Mouse (Mus musculus): ENCODE data around the gene Glrx2. TPM values are rescaled to one million over a fixed set of nuclear protein-coding genes. Genes with fewer than 3 reads are reported as not detected.

The Glrx2 gene
- polyA plus RNA-seq, 1 experiment from 2014 or later, result 119 TPM

DNA sequence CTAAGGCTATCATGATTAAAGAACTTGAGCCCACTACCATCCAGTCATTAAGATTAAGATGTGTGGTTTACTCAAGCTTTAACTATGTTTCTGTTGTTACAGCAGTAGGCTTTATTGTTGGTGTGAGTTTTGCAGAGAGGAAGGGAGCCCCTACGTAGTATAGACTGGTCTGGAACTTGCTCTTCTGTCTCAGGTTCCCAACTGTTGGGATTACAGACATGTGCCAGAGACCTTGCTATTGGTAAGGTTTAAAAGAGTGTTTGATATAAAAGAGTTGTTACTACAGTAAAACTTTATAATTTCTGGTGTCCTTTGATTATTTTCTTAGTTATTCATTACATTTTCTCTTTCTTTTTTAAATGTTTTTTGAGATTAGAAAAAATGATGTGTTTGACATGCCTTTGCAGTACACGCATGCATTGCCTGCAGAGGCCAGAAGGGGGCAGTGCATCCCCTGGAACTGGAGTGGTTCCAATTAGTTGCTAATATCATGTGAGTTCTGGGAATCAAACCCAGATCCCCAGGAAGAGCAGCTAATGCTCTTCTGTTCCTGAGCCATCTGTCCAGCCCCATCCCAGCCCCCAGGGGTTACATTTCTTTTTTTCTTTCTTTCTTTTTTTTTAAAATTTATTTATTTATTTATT, 72.6 kb downstream of the Glrx2 start:
- Histone ChIP-seq H3K27ac (no peak overlapping the region), H3K9ac (replicated peaks) (no peak overlapping the region), H3K27me3 (no peaks in the 10 kb centered on the region), H3K36me3 (peaks cover 13% of the 10 kb centered on the region; the same call in 1 of the 2 replicates), H3K4me2 (no peak overlapping the region), H3K4me3 (replicated peaks) (no peak overlapping the region), H3K9me3 (no peaks in the 10 kb centered on the region), H3K4me1 (replicated peaks) (no peaks in the 10 kb centered on the region)
- no peak for ATAC-seq (ENCODE audit: insufficient number of reproducible peaks, insufficient read depth, low FRiP score, low TSS enrichment, low read depth)
- 77% methylated on average over 2 of the region's 2 CpGs for WGBS

Other genes starting within 250 kb of the Glrx2 start
- gene B3galt2, start 75.7 kb upstream of the Glrx2 start, polyA plus RNA-seq (2016; fragmentation: Nextera tagmentation; extraction: Ambion mirVana), result 0.70 TPM in 2 replicates
- gene Cdc73, start 13.4 kb upstream of the Glrx2 start, polyA plus RNA-seq (2016; fragmentation: Nextera tagmentation; extraction: Ambion mirVana), result 33.7 and 39.7 TPM in 2 replicates
- 24.2 and 28.7 TPM in 2 replicates for gene Trove2, start 60.7 kb downstream of the Glrx2 start, polyA plus RNA-seq (2016; fragmentation: Nextera tagmentation; extraction: Ambion mirVana)
- 84.4 and 91.9 TPM in 2 replicates for gene Uchl5, start 60.9 kb downstream of the Glrx2 start, polyA plus RNA-seq (2016; fragmentation: Nextera tagmentation; extraction: Ambion mirVana)

All from limb, embryonic 12.5 days (tissue).